Mouse (Mus musculus) heart, embryonic 14.5 days (tissue): ENCODE results near the gene Iqschfp. TPM values are rescaled to one million over a fixed set of nuclear protein-coding genes. Genes with fewer than 3 reads are reported as not detected.

Source experiments
- ATAC-seq: fragments of 200-750 bp; cut with Nextera tagmentation; 2 replicates; pipeline ENCODE4 v1.8.0; 2017; ENCODE audit warnings: low read depth, moderate TSS enrichment; ENCODE audit not compliant: insufficient number of reproducible peaks, insufficient read depth, low FRiP score
- H3K27ac ChIP-seq, 2 experiments: fragments of 200-500 bp in 1 of 2; fragments of 300-500 bp in 1 of 2; sonication (generic) in 1 of 2; replicated peaks in 1 of 2; 2 replicates each; pipeline ENCODE4 v1.5.1; 2012 to 2014; ENCODE audit warnings: low read depth in 2 of 2, low read length in 2 of 2, control low read depth in 1 of 2, mild to moderate bottlenecking in 1 of 2, mixed read lengths in 1 of 2; ENCODE audit not compliant: control insufficient read depth in 1 of 2, insufficient read depth in 1 of 2
- H3K27me3 ChIP-seq: fragments of 300-500 bp; sonication (generic); 2 replicates; pipeline ENCODE4 v1.6.1; 2014; ENCODE audit warnings: mild to moderate bottlenecking, low read length, control low read depth; ENCODE audit not compliant: control insufficient read depth, insufficient read depth
- H3K36me3 ChIP-seq: fragments of 300-500 bp; sonication (generic); 2 replicates; pipeline ENCODE4 v1.6.1; 2014; ENCODE audit warnings: mild to moderate bottlenecking, control low read depth, low read length, mixed read lengths; ENCODE audit not compliant: control insufficient read depth, insufficient read depth
- H3K4me1 ChIP-seq, 2 experiments: fragments of 200-500 bp in 1 of 2; fragments of 300-500 bp in 1 of 2; sonication (generic) in 1 of 2; 2 replicates each; pipeline ENCODE4 v1.6.1; 2012 to 2014; ENCODE audit warnings: low read length in 2 of 2, control low read depth in 1 of 2, mixed read lengths in 1 of 2; ENCODE audit not compliant: control insufficient read depth in 2 of 2, insufficient read depth in 2 of 2
- H3K4me2 ChIP-seq: fragments of 300-500 bp; sonication (generic); 2 replicates; pipeline ENCODE4 v1.6.1; 2014; ENCODE audit warnings: mild to moderate bottlenecking, low read length
- H3K4me3 ChIP-seq, 2 experiments: fragments of 200-500 bp in 1 of 2; fragments of 300-500 bp in 1 of 2; sonication (generic) in 1 of 2; 2 replicates each; pipeline ENCODE4 v1.5.1; 2012 to 2014; ENCODE audit warnings: low read length in 2 of 2, mild to moderate bottlenecking in 2 of 2, control low read depth in 1 of 2, low read depth in 1 of 2, moderate library complexity in 1 of 2; ENCODE audit not compliant: control insufficient read depth in 1 of 2, insufficient read depth in 1 of 2
- H3K9ac ChIP-seq: fragments of 300-500 bp; sonication (generic); 2 replicates; pipeline ENCODE4 v1.6.1; 2014; ENCODE audit warnings: mild to moderate bottlenecking, low read length
- H3K9me3 ChIP-seq: fragments of 300-500 bp; sonication (generic); 2 replicates; pipeline ENCODE4 v1.6.1; 2016; ENCODE audit warnings: low read length, control low read depth; ENCODE audit not compliant: control insufficient read depth
- WGBS: fragments of 180-500 bp; shearing (Covaris S2); extraction: QIAGEN DNeasy Blood & Tissue Kit; methylation state at CpG from one replicate; pipeline ENCODE4 v1.1.7; 2014; 5-methylcytosine and 5-hydroxymethylcytosine counted together
- polyA plus RNA-seq: library from polyadenylated mRNA; unstranded; fragments of >200 nt; fragmentation: Nextera tagmentation; extraction: Ambion mirVana; gene quantifications from 2 replicates; pipeline ENCODE4 v1.2.1, GENCODE M21; 2014

Gene Iqschfp
- polyA plus RNA-seq, 1 experiment from 2014 or later, result not detected

DNA sequence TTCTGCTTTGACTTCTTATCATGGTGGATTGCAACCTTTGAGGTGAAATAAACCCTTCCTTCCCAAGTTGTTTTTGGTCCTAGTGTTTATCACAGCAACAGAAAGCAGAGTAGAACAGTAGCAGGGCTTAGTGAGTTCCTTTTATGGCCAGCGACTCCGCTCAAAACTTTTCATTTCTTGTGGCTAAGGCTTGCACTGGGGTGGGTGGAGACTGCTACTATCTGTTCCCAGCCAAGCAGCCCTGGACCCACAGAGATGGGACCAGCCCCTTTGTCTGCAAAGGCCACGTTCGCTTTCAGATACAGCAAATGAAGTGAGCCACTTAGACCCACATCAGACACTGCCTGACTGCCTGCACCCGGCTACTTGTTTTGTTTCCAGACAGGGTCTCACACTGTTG is 618.8 kb downstream of the Iqschfp start:
- no peak for ATAC-seq
- H3K36me3 ChIP-seq, result no peaks in the 10 kb centered on the region

DNA sequence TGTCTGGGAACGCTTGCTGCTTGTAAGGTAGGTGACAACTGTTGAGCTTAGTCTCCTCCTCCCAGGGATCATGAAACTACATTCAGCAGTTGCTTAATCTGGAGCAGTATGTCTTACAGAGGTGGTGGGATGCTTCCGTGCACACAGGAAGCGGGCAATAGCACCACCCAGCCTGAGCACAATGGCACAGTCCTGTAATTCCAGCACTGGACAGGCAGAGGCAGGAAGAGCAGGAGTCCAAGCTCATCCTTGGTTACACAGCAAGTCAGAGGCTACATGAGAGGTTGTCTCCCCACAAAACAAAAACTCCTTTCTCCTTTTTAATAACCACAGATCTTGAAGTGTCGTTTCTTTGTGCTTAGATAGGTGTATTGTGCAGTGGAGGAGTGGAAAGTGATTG is 619.7 kb downstream of the Iqschfp start:
- 73% methylated on average over 4 of the region's 4 CpGs for WGBS
- H3K36me3 ChIP-seq, result no peaks in the 10 kb centered on the region
- H3K27me3 ChIP-seq, result no peaks in the 10 kb centered on the region
- H3K4me2 ChIP-seq, result no peak overlapping the region
- ATAC-seq, result no peak
- H3K4me3 ChIP-seq, result no peak overlapping the region
- no peak overlapping the region for H3K27ac ChIP-seq
- 0 out of 2 replicates have a peak overlapping the region, but pooled peaks have one; percentile 11 for H3K9ac ChIP-seq
- no peaks in the 10 kb centered on the region for H3K9me3 ChIP-seq
- peaks cover 16 to 51% of the 10 kb centered on the region in 2 experiments for H3K4me1 ChIP-seq

More for the DNA sequence above, 618.8 kb downstream of the Iqschfp start:
- 52% methylated on average over 5 of the region's 5 CpGs for WGBS
- Histone ChIP-seq H3K4me3 (no peak overlapping the region), H3K9me3 (no peaks in the 10 kb centered on the region), H3K4me2 (no peak overlapping the region), H3K4me1 (peaks cover 16 to 47% of the 10 kb centered on the region in 2 experiments), H3K9ac (no peak overlapping the region), H3K27ac (no peak overlapping the region), H3K27me3 (no peaks in the 10 kb centered on the region)

DNA sequence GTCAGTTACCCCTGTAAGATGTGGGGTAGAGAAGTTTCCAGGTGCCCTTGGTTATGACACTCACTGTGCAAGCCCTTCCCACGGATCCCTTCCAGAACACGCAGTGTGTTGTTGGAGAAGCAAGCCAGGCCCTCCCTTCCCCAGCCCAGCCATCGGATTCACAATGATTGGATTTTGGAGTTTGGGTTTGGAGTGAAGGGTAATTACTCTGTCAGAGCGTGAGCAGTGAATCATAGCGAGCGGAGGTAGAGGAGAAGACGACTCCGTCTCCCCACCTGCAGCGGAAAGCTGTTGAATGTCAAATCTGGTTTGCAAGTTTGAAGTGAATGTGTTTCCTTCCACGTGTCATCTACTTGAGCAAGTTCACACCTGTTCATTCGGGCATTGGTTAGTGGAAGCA is 620.3 kb downstream of the Iqschfp start:
- no peak overlapping the region for H3K9ac ChIP-seq
- WGBS, result 82% methylated on average over 11 of the region's 11 CpGs
- peaks cover 12 to 52% of the 10 kb centered on the region in 2 experiments for H3K4me1 ChIP-seq

DNA sequence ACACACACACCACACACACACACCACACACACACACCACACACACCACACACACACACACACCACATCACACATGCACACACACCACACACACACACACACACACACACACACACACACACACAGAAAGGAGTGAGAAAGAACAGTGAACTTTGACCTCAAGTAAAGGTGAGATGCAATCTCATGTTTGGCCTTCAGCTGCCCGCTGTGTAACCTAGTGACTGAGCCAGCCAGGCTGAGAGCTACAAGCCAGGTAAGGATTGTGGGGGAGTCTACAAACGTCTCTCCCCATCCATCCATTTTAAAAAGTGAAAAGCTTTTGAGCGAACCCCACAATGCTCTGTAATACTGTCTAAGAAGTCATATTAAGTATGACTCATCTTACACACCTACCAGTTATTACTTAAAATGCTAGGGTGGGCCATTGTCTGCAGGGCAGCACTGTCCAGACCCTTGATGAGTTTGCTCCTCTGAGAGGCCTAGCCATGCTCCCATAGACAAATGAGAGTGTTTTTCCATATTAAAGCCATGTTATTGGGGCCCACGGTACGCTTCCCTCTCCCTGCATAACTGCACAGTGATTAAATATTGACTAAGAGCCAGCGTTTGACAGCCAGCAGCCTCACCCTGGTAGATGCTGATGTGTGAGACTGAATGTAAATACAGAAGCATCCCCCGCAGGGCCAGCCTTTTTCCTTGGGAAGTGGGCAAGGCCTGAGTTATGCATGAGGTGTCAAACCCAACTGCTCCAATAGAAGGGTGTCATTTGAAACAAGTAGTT is 621.5 kb downstream of the Iqschfp start:
- H3K9me3 ChIP-seq, result no peaks in the 10 kb centered on the region
- H3K36me3 ChIP-seq, result no peaks in the 10 kb centered on the region; the same call in 1 of the 2 replicates
- no peak overlapping the region for H3K4me3 ChIP-seq
- ATAC-seq, result no peak
- H3K4me1 ChIP-seq, result peaks cover 8 to 43% of the 10 kb centered on the region in 2 experiments
- no peaks in the 10 kb centered on the region for H3K27me3 ChIP-seq
- H3K27ac ChIP-seq, result no peak overlapping the region
- no peak overlapping the region for H3K9ac ChIP-seq
- WGBS, result 54% methylated on average over 7 of the region's 7 CpGs
- H3K4me2 ChIP-seq, result no peak overlapping the region

More for the DNA sequence above, 620.3 kb downstream of the Iqschfp start:
- ATAC-seq, result no peak
- H3K4me3 ChIP-seq, result no peak overlapping the region
- H3K4me2 ChIP-seq, result no peak overlapping the region
- no peaks in the 10 kb centered on the region for H3K27me3 ChIP-seq
- no peaks in the 10 kb centered on the region; the same call in 1 of the 2 replicates for H3K36me3 ChIP-seq
- no peak overlapping the region for H3K27ac ChIP-seq
- no peaks in the 10 kb centered on the region for H3K9me3 ChIP-seq

DNA sequence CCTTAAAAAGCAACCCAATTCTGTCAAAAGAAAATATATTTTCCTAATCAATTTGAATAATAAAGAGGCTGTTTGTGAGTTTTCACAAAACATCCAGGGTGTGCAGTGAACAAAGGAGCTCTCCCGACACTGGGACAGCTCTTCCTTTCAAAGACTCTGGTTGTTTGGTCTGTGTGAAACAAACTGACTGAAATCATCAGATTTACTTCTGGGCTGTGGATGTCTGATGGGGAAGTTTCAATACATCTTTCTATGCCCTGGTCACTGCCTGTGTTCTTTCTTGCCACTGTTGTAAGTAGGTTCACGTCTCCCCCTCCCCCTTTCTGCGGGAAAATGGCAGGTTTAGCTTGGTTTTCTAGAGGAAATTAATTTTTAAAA is 622.1 kb downstream of the Iqschfp start:
- no peak overlapping the region for H3K4me3 ChIP-seq
- no peaks in the 10 kb centered on the region; the same call in 1 of the 2 replicates for H3K36me3 ChIP-seq
- peaks cover 2 to 37% of the 10 kb centered on the region in 2 experiments for H3K4me1 ChIP-seq
- 85% methylated on average over 3 of the region's 3 CpGs for WGBS
- no peaks in the 10 kb centered on the region for H3K27me3 ChIP-seq
- no peak overlapping the region for H3K9ac ChIP-seq
- no peak overlapping the region for H3K4me2 ChIP-seq
- H3K9me3 ChIP-seq, result no peaks in the 10 kb centered on the region
- ATAC-seq, result no peak
- H3K27ac ChIP-seq, result no peak overlapping the region

DNA sequence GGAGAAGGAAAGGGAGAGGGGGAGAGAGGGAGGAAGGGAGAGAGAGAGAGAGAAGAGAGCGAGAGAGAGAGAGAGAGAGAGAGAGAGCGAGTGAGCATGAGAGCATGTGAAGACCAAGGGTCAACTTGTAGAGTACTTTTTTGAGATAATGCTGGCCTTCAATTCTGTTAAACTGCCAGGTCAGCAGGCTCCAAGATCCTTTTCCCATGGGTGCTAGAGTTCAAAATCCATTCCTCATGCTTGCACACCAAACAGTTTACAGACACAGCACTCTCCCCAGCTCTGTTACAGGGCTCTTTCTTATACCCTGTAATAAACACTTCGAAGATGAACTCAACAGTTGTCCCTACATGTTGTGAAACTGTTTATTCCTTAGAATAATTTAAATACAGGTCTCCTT is 622.7 kb downstream of the Iqschfp start:
- Histone ChIP-seq H3K27me3 (no peaks in the 10 kb centered on the region), H3K9me3 (no peaks in the 10 kb centered on the region), H3K9ac (no peak overlapping the region), H3K4me2 (no peak overlapping the region), H3K36me3 (no peaks in the 10 kb centered on the region; the same call in 1 of the 2 replicates), H3K4me3 (no peak overlapping the region), H3K4me1 (peaks cover 0 to 34% of the 10 kb centered on the region in 2 experiments; a peak in 3 of 4 replicates), H3K27ac (no peak overlapping the region)
- WGBS, result 83% methylated on average over 3 of the region's 3 CpGs
- no peak for ATAC-seq

DNA sequence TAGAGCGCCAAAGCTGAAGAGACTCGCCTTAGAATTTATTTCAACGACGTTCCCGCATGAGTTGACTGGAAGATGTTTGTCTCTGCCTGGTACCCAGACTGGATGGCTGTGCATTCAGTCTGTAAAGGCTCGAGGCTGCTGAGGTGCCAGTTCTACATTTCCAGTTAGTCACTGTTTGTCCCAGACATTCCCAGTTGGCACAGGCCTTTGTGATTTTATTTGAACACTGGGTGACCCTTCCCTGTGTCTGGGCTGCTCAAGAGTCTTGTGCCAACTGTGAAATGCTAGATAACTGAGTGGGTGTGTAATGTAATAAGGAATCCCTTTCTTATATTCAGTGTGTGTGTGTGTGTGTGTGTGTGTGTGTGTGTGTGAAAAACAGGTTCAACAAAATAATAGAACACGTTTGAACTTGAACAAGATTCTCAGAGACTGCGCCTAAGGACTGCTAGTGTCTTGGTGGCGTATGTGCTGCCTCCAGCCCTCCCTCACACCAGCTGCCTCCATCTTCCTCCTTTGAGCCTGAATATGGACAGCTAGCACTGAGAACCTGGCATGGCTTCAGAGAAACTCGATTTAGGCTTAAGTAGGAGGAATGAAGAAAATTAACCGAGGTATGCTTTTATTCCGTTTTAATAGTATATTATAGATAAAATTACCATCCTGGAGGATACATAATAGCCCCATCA is 624.5 kb downstream of the Iqschfp start:
- H3K4me2 ChIP-seq, result no peak overlapping the region
- peaks cover 0 to 24% of the 10 kb centered on the region in 2 experiments; a peak in 3 of 4 replicates for H3K4me1 ChIP-seq
- H3K27me3 ChIP-seq, result no peaks in the 10 kb centered on the region
- no peak overlapping the region for H3K27ac ChIP-seq
- WGBS, result 87% methylated on average over 12 of the region's 12 CpGs
- no peak for ATAC-seq
- H3K9me3 ChIP-seq, result no peaks in the 10 kb centered on the region
- H3K4me3 ChIP-seq, result no peak overlapping the region
- no peak overlapping the region for H3K9ac ChIP-seq
- H3K36me3 ChIP-seq, result no peaks in the 10 kb centered on the region; the same call in 1 of the 2 replicates
